Mouse (Mus musculus) embryonic fibroblast, embryonic 13.5 days (primary cell): ENCODE data around the gene Adam19.

ENCODE experiments used
- CTCF ChIP-seq: IDR thresholded peaks from 2 replicates; pipeline ENCODE4 v1.5.1; 2011; ENCODE audit warnings: mild to moderate bottlenecking, control low read depth, low read length, moderate library complexity, borderline replicate concordance; ENCODE audit not compliant: insufficient read depth
- POLR2A ChIP-seq: IDR thresholded peaks from 2 replicates; pipeline ENCODE4 v1.6.1; 2011; ENCODE audit warnings: low read depth, mild to moderate bottlenecking, control low read depth, low read length, moderate library complexity

GRCm38 (mm10) chr11:46065201-46066011 is 9.6 kb downstream of the Adam19 start:
- TF ChIP-seq CTCF: no peak
- no peak for TF ChIP-seq POLR2A
